Mouse (Mus musculus) brown adipose tissue, adult 24 weeks (tissue): Measurements from ENCODE around the gene Pdzd2. TPM values are rescaled to one million over a fixed set of nuclear protein-coding genes. Genes with fewer than 3 reads are reported as not detected.

Source experiments
- H3K27ac ChIP-seq: fragments of 200-500 bp; replicated peaks from 2 replicates; pipeline ENCODE4 v1.5.1; 2012; ENCODE audit warnings: low read depth, mild to moderate bottlenecking, low read length
- H3K4me1 ChIP-seq: fragments of 200-500 bp; 2 replicates; pipeline ENCODE4 v1.6.1; 2012; ENCODE audit warnings: low read length, mixed read lengths; ENCODE audit not compliant: control insufficient read depth, insufficient read depth, insufficient read length
- H3K4me3 ChIP-seq: fragments of 200-500 bp; 2 replicates; pipeline ENCODE4 v1.5.1; 2012; ENCODE audit warnings: low read depth, mild to moderate bottlenecking, low read length, moderate library complexity; ENCODE audit not compliant: insufficient read depth
- polyA plus RNA-seq: library from polyadenylated mRNA; stranded (reverse); fragments of >200 nt; gene quantifications from 2 replicates; pipeline ENCODE4 v1.2.4, GENCODE M21; 2012; ENCODE audit not compliant: missing spikeins, insufficient read depth, insufficient read length

Gene Pdzd2
- polyA plus RNA-seq, 1 experiment: 23.7 TPM

DNA sequence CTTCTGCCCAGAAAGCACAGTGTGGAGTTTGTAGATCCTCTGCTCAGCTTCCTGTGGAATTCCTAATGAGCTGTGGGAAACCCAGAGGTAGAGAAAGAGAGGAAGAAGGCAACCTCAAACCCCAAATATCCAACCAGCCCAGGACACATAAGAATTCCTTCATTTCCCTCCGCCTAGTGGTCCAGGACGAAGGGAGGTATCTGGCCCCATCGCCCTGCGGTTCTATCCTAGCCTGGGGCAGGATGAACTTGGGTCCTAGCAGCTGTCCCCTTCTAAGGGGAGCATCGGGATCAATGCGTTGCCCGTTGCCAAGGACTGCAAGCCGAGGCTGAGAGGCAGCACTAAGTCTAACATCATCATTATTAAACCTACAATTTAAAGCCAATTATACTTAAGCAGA, 104.8 kb downstream of the Pdzd2 start:
- peaks cover 5% of the 10 kb centered on the region for H3K4me1 ChIP-seq
- H3K4me3 ChIP-seq: no peak overlapping the region
- no peak overlapping the region for H3K27ac ChIP-seq

DNA sequence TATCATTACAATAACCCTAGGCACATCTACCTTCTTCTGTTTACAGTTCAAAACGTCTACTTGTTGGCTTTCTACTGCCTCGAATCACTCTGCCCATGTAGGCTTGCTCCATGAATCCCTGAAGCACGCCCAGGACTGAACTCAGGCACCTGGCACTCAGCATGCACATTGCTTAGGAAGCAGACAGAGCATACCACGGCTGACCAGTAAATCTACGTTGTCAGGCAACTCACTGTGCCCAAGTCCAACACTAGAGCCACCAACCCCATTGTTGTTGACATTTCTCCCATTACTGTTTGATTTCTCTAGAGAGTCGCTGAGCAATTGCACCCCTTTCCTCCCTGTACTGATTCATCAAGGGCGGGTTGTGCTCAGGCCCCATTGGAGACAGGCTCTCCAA, 110.6 kb downstream of the Pdzd2 start:
- Histone ChIP-seq H3K27ac (no peak overlapping the region), H3K4me3 (no peak overlapping the region), H3K4me1 (peaks cover 5% of the 10 kb centered on the region)

DNA sequence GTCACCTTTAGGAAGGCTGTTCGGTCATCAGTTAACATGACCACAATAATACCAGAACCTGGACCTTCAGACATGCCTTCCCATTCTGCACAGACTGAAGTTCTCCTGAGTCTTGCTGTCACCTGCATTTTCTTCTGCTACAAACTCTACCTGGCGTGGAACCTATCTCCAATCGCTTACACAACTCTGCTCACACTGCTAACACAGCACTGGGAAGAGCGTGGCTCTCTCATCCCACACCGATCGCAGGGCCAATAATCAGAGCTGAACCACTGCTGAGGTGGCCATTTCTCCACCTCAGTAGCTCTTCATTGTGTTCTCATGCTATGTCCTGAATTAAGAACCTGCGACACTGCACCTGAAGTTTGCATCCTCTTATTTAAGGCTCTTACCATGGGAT, 111.3 kb downstream of the Pdzd2 start:
- Histone ChIP-seq H3K27ac (no peak overlapping the region), H3K4me3 (no peak overlapping the region), H3K4me1 (peaks cover 5% of the 10 kb centered on the region)

DNA sequence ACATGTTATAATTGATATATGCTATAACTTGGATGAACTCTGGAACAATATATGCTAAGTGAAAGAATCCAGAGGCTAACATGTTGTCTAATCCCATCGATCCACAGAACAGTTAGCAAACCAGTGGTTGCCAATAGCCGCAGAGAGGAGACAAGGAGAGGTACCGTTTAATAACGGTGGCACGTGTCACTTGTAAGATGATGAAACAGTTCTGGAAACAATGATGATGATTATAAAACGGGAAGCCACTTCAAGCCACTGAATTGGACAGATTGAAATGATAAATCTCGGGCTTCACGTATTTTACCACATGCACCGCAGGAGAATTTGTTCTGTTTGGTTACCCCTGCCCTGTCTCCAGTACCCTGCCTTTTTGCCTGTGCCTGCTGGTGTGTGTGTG, 112.8 kb downstream of the Pdzd2 start:
- H3K27ac ChIP-seq: no peak overlapping the region
- H3K4me3 ChIP-seq: no peak overlapping the region
- H3K4me1 ChIP-seq: peaks cover 5% of the 10 kb centered on the region

DNA sequence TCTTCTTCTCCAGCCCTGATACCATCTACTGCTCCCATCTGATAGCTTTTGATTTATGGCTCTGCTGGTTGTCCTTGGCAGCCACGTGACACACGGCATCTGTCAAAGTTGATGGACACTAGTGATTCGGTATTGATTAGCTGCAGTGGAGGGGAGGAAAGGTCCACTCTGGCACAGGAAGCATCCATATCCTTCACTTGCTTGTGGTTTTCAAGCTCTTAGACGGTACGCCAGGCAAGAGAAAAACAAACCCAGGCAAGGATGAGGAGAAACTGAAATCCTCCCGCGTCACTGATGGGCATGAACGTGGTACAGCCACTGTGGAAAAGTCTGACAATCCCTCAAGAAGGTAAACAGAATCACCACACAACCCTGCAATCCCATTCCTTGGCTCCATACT, 113.6 kb downstream of the Pdzd2 start:
- Histone ChIP-seq H3K4me3 (no peak overlapping the region), H3K4me1 (peaks cover 1% of the 10 kb centered on the region), H3K27ac (no peak overlapping the region)

DNA sequence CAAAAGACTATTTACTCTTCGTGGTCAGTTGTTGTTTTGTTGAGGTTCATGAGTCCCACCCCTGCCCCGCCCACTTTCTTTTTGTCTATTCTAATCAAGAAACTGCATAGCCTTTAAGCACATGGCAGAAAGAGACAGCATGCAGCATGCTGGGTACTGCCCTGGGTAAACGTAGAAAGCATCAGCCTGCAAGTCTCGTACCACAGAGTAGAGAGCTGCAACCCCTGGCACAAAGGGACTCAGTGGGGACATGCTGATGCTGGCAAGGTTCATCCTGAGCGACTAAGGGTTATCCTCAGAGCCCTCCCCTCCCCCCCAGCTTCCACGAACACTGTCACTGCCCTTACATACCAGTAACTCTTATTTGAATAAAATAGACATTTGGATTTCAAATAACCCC, 114.2 kb downstream of the Pdzd2 start:
- Histone ChIP-seq H3K4me1 (no peaks in the 10 kb centered on the region), H3K27ac (no peak overlapping the region), H3K4me3 (no peak overlapping the region)

DNA sequence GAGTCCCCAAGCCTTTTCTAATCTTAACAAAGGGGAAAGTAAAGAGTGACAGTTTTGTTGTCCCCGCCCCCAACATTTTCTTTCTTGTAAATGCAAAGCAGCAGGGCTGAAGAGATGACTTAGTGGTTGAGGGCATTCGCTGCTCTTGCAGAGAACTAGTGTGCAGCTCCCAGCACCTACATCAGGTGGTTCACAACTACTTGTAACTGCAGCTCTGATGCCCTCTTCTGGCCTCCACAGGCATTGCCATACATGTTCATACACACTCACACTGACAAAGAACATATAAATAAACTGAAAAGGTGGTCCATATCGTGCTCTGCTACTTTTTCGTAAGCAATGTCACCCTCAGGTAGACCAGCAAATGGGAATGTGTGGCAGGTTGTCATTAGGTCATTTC, 116.2 kb downstream of the Pdzd2 start:
- Histone ChIP-seq H3K27ac (no peak overlapping the region), H3K4me3 (no peak overlapping the region), H3K4me1 (no peaks in the 10 kb centered on the region)

DNA sequence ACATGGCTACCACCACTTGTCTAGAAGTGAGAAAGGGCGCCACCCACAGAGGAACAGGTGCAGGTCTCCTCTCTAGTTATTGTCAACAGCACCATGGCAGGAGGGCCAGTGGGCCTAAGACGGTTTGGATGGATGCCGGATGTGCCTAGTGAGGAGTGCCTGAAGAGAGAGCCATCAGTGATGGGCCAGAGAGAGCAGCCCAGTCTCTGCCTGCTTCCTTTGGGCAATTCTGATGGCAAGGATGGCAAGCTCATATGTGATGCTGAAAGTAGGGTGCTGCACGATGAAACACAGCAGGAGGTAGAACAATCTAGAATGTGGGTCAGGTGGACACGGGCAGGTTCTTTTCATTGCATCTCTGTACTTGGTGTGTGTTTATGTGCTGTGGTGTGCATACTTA, 117.0 kb downstream of the Pdzd2 start:
- no peaks in the 10 kb centered on the region for H3K4me1 ChIP-seq
- no peak overlapping the region for H3K4me3 ChIP-seq
- no peak overlapping the region for H3K27ac ChIP-seq

DNA sequence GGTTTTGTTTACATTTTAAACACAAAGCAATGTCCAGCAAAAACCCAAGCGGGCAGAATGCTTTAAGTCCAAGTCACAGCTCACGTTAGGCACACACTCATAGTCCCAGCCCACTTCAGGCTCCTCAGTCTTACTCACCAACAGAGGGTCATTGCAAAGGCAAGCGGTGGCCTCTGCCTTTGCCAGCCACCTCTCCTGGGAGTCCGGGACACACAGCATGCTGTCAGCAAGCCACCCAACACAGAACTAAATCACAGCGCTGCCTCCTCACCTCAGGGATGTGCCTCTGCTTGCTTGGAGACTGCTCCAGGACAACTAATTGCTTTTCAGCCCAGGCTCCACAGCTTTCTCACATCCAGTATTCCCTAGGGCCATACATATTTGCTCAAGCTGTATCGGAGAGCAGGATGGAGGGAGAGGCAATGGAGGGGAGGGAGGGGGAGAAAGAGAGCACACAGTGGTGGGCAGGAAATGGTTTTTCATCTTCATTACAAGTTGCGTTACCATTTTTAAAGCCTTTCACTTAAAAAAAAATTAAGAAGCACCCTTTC, 117.6 kb downstream of the Pdzd2 start:
- no peak overlapping the region for H3K27ac ChIP-seq
- H3K4me1 ChIP-seq: no peaks in the 10 kb centered on the region
- H3K4me3 ChIP-seq: no peak overlapping the region

DNA sequence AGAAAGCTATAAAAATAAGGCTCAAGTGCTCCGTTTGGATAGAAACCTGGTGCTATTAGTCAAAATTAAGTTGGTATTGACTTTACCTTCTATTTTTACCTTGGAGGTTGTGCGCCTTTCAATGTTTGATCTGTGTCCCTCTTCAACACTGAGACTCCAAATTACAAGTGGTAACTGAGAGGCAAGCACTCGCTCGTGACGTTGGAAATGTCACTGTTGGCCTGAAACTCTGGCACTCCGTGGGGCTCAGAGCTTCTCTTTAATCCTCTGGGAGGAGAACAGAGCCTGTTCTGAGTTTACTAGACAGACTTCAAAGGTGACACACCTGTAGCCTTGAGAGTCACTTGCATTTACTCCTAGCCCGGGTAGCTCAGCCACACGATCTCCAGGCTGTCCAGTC, 120.5 kb downstream of the Pdzd2 start:
- Histone ChIP-seq H3K4me1 (no peaks in the 10 kb centered on the region), H3K27ac (no peak overlapping the region), H3K4me3 (no peak overlapping the region)

DNA sequence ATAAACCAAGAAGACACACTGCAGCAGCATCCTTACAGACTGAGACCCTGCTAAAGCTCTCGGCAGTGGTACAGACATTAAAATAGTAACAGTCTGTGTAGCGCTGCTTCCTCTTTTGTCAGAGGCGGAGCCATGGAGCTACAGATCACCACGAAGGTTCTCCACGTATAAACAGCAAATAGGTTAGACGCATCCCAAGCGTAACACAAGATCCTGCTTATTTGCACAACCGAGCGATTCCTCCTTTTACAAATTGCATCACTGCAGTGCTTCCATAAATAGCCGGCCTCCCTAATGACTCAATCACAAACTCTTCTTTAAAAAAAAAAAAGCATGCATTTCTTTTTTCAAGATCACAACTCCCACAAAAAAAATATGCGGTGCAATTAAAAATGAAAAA, 122.1 kb downstream of the Pdzd2 start:
- no peak overlapping the region for H3K4me3 ChIP-seq
- no peak overlapping the region for H3K27ac ChIP-seq
- H3K4me1 ChIP-seq: no peaks in the 10 kb centered on the region

DNA sequence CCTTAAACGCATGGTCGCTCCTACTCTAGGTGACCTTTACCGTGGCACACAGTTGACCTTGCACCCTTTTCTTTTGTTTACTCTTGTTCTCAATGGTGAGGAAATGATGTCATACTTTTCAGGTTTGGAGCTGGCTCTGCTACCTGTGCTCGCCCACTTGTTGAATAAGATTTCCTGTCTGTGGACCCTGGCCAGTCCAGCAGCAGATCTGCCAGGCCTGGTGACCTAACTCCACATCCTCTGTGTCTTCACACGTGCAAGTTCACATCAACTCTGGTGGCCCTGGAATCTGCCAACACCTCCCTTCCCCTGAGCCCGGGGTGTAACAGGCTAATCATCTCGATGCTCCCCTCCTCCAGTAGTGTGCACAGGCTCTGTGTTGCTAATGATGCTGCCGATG, 122.5 kb downstream of the Pdzd2 start:
- Histone ChIP-seq H3K4me1 (no peaks in the 10 kb centered on the region), H3K27ac (no peak overlapping the region), H3K4me3 (no peak overlapping the region)

DNA sequence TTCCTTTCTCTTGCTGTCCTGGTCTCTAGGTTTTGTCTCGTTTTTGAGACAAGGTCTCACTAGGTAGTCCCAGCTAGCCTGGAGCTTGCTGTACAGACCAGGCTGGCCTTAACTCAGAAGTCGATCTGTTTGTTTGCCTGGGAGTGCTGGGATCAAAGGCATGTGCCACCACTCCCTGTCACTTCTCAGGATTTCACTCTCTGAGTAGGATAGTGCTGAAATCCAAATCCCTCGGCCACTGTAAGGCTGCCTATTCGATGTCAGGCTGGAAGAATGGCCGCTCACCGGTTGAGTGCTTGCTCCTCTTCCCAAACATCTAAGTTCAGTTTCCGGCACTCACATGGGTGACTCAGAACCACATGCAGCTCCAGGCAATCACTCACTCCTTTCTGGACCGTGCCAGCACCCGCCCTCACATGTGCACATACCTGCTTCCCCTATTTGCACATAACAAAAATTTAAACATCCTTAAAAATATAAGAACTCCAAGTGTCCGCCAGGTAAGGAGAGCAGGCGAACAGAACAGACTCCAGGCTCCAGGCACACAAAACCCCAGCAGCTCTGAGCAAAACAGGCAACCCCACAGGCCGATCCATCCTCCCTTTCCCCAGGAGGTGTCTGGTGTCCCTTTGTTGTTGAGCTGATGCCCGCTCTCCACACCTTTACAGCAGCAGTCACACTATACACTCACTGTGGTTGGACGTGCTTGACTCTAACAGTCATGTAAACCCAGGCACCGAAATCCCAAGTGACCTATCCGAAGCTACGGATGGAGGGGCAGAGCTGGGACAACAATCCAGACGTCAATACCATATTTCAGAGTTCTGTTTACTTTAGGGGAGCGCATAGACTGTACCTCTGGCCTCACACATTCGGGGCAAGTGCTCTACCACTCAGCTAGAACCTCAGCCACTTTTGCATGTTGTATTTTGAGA, 124.5 kb downstream of the Pdzd2 start:
- no peak overlapping the region for H3K4me3 ChIP-seq
- no peak overlapping the region for H3K27ac ChIP-seq
- no peaks in the 10 kb centered on the region for H3K4me1 ChIP-seq

DNA sequence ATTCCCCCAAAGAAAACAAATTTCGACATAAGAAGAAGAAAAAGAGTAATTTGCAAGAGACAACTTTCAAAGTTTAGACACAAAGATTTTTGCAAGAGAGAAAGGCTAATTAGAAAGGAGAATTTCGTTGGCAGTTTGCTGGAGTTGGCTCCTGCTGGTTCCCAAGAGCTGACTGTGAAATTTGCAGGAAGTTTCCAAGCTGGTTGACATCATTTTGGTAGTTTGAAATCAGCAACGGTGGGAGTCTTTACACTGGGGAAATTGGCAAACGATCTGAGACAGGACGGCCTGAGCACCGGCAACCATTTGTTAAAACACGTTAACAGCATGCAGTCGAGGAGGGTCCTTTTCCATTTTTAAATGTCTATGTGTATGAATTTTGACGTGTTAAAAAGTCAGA, 125.7 kb downstream of the Pdzd2 start:
- Histone ChIP-seq H3K4me1 (no peaks in the 10 kb centered on the region), H3K27ac (no peak overlapping the region), H3K4me3 (no peak overlapping the region)

DNA sequence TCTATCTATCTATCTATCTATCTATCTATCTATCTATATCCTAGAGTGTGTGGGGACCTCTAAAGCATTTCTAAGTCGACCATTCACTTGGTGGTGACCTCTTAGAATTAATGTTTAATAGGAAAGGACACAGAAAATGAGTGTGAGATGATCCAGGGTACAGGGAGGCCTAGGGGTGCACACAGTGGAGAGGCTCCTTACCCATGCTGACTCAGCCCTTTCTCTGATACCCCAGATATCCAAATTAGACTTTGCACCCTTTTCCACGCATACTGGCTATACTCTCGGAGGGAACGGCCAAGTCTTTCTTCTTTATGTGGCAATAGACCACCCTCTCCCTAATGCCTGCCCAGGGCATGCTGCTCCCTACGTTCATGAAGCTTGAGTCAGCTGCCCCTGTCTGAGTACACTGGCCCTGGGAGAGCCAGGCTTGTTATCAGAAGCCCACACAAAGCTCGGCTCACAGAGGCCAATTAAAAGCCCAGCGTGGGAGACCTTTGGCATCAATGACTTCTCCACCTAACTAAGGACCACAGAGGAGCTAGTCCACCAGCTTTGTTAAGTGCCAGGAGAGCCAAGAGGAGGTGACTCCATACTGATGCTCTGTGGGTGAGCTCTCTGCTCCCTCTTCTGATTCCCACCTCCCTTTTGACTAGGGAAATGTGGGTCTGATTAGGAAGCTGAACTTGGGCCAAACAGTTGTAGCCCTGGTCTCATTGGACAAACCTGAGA, 126.6 kb downstream of the Pdzd2 start:
- Histone ChIP-seq H3K4me3 (no peak overlapping the region), H3K4me1 (no peaks in the 10 kb centered on the region), H3K27ac (no peak overlapping the region)
